Mouse (Mus musculus): ENCODE data around the gene Srpk3. TPM values are rescaled to one million over a fixed set of nuclear protein-coding genes. Genes with fewer than 3 reads are reported as not detected.

The Srpk3 gene
- polyA plus RNA-seq, 1 experiment from 2014 or later: 1.6 TPM

DNA sequence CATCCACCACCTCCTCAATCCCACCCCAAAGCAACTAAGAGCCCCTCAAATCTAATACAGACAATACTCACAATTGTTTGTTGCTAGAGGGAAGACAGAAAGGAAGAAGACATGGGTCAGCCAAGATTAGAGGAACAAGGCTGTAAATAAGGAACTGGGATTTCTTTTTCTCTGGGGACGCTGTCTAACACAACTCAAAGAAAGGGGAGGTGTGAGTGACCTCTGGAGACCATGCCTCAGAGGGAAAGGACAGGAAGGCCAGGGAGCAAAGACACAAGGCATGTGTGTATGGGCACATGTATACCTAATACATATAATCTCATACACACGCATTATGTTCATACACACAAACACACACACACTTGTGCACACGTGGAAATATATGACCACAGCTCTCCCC lies 8.0 kb downstream of the Srpk3 start:
- no peaks in the 10 kb centered on the region for H3K9me3 ChIP-seq (replicated peaks)
- peaks cover 55% of the 10 kb centered on the region for H3K36me3 ChIP-seq
- H3K4me1 ChIP-seq: peaks cover 13% of the 10 kb centered on the region; the same call in 1 of the 2 replicates
- DNase-seq (ENCODE audit: low spot score): no peak
- H3K4me3 ChIP-seq: no peak overlapping the region
- H3K27ac ChIP-seq (replicated peaks): no peak overlapping the region
- 83% methylated on average over 3 of the region's 3 CpGs for WGBS
- H3K27me3 ChIP-seq (ENCODE audit: low read depth, poor library complexity, severe bottlenecking): peaks cover 10% of the 10 kb centered on the region

DNA sequence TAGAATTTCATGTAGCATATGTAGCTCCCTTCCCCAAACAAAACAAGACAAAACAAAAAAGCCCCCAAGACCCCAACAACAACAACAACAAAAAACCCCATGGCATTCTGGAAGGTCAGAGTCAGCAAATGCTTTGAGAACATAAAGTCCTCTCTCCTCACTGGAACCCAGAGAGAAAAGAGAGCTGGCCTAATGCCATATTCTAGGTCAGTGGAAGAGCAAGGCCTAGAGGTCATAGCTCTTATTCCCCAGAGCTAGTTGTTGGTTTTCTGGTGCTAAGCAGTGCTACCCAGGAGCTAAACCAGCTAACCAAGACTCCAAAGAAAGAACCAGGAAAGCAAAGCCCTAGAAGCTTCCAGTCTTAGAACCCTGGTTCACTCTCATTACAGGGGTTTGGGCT lies 11.5 kb downstream of the Srpk3 start:
- Histone ChIP-seq H3K4me1 (peaks cover 22% of the 10 kb centered on the region), H3K9me3 (replicated peaks) (no peaks in the 10 kb centered on the region), H3K36me3 (peaks cover 43% of the 10 kb centered on the region), H3K27ac (replicated peaks) (peak overlapping the region; percentile 92), H3K4me3 (peak overlapping the region; percentile 67), H3K27me3 (ENCODE audit: low read depth, poor library complexity, severe bottlenecking) (peaks cover 18% of the 10 kb centered on the region)
- DNase-seq (ENCODE audit: low spot score): no peak

DNA sequence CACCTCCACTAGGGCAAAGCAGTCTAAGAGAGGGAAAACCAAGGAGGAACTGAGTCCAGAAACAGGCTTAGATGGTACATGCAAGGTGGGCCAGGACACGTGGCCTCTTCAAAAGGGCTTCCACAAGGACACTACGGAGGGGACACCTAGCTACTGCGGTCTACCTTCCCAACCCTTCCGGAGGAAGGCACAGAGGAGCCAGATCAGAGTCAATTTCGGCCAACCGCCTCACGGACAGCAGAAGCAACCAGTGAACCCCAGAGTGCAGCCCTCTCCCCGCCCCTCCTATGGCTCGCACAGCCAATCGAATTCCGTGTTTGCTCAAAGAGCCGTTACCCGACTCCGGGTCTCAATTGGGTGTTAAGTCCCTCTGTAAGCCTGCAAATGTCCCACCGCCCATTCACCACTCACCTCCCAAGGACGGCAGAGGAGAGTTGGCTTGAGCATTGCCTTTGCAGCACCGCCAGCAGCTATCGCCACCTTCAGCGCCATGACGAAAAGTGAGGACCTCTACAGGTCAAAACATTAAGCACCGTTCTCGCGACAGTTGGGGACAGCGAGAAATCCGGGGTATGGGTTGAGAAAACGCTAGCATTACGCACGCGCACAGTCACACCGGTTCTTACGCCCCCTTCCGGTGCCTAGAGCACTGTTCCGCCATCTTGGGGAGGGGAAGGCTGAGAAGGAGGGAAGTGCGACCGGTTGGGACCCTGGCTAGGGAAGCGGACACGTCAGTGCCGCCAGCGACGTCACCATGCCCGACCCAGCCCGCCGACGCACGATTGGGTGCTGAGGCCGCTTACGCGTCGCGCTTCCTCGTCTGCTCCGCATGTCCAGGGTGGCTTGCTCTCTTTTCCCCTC lies 12.4 kb downstream of the Srpk3 start, which contains the start of the genes Idh3g and Ssr4:
TSS of gene Idh3g (minus strand) at position 534 of the 861 bp plus-strand sequence.
TSS of gene Ssr4 (plus strand) at position 665 of the 861 bp plus-strand sequence.
- Histone ChIP-seq H3K27me3 (ENCODE audit: low read depth, poor library complexity, severe bottlenecking) (peaks cover 18% of the 10 kb centered on the region), H3K36me3 (peaks cover 41% of the 10 kb centered on the region), H3K4me1 (peaks cover 22% of the 10 kb centered on the region), H3K27ac (replicated peaks) (peak within 1 kb of the TSS; percentile 92), H3K9me3 (replicated peaks) (no peaks in the 10 kb centered on the region), H3K4me3 (peak within 1 kb of the TSS; percentile 67)
- 17% methylated on average over 52 of the region's 52 CpGs for WGBS
- peak; percentile 92 for DNase-seq (ENCODE audit: low spot score)

DNA sequence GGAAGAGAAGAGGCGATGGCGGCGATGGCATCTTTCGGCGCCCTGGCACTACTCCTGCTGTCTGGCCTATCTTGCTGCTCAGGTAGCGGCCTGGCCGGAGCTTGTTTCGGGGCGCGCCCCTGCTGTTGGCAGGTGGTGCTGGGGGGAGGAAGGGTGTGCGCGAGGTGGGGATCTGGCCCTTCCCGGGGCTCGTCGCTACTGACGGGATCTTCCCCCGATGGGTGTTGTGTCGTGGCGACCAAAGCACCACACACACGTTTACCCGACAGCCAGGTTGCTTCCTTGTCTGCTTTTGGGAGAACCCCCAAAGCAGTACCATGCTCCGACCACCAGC lies 13.0 kb downstream of the Srpk3 start:
- H3K36me3 ChIP-seq: peaks cover 35% of the 10 kb centered on the region
- peaks cover 22% of the 10 kb centered on the region for H3K4me1 ChIP-seq
- H3K27me3 ChIP-seq (ENCODE audit: low read depth, poor library complexity, severe bottlenecking): peaks cover 18% of the 10 kb centered on the region
- no peaks in the 10 kb centered on the region for H3K9me3 ChIP-seq (replicated peaks)
- peak overlapping the region; percentile 92 for H3K27ac ChIP-seq (replicated peaks)
- H3K4me3 ChIP-seq: peak overlapping the region; percentile 67
- DNase-seq (ENCODE audit: low spot score): no peak
- WGBS: 19% methylated on average over 22 of the region's 22 CpGs

DNA sequence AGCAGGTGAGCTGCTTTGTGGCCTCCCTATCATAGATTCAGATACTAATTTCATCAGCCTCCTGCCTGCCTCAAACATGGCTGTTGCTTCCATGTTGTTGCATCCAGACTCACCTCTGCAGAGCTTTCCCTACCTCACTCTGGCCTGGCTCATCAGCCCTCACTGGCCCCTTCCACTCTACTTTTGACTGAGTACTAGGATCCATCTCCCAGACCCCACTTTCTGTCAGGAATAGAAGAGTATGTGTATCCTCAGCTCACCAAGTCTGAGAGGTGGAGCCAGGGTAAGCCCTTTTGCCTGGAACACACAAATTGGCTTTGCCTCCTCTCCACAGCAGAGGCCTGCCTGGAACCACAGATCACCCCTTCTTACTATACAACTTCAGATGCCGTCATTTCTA lies 14.3 kb downstream of the Srpk3 start:
- Histone ChIP-seq H3K36me3 (peaks cover 30% of the 10 kb centered on the region), H3K4me1 (peaks cover 22% of the 10 kb centered on the region), H3K4me3 (peak overlapping the region; percentile 67), H3K27me3 (ENCODE audit: low read depth, poor library complexity, severe bottlenecking) (peaks cover 18% of the 10 kb centered on the region), H3K27ac (replicated peaks) (no peak overlapping the region), H3K9me3 (replicated peaks) (no peaks in the 10 kb centered on the region)
- no peak for DNase-seq (ENCODE audit: low spot score)
- WGBS: 92% methylated on average over 1 of the region's 1 CpGs

DNA sequence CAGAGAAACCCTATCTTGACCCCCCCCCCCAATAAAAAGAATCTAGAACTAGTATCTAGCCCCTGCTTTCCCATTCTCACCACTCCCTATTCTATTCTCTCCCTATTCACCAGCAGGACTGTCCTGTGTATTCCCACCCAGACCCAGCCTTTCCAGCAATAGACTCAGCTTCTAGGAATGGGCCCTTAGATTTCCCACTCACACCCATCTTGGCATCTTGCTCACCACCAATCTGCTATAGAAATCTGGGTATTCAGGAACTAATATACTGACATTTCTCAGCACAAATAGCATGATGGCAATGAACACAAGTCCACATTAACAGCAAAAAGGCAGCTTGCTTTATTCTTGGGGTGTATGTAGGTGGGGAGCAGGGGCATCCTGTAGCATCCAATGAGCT lies 18.8 kb downstream of the Srpk3 start:
- peaks cover 46% of the 10 kb centered on the region for H3K36me3 ChIP-seq
- no peak for DNase-seq (ENCODE audit: low spot score)
- peaks cover 20% of the 10 kb centered on the region for H3K27me3 ChIP-seq (ENCODE audit: low read depth, poor library complexity, severe bottlenecking)
- peaks cover 6% of the 10 kb centered on the region for H3K4me1 ChIP-seq
- no peaks in the 10 kb centered on the region for H3K9me3 ChIP-seq (replicated peaks)
- H3K4me3 ChIP-seq: no peak overlapping the region
- no peak overlapping the region for H3K27ac ChIP-seq (replicated peaks)

DNA sequence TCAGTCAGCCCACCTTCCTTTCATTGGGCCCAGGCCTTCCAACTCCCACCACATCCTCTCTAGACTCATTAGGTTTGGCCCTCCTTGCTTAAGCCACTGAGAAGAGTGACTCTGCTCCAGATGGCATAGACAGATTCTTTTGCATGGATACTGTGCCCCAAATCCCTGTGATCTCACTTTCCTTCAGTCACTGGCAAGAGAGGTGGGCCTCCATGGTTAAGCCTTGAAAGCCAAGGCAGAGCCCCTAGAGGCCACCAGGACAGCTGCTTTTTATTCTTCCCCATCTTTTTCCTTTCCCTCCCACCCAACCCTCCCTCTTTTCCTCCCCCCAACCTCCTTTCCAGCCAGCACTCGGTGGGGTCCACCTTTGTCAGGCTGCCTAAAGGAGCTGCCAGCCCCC lies 19.3 kb downstream of the Srpk3 start:
- peaks cover 46% of the 10 kb centered on the region for H3K36me3 ChIP-seq
- no peak overlapping the region for H3K27ac ChIP-seq (replicated peaks)
- no peak for DNase-seq (ENCODE audit: low spot score)
- WGBS: 43% methylated on average over 1 of the region's 1 CpGs
- H3K27me3 ChIP-seq (ENCODE audit: low read depth, poor library complexity, severe bottlenecking): peaks cover 20% of the 10 kb centered on the region
- H3K9me3 ChIP-seq (replicated peaks): no peaks in the 10 kb centered on the region
- no peak overlapping the region for H3K4me3 ChIP-seq
- peaks cover 1% of the 10 kb centered on the region for H3K4me1 ChIP-seq

DNA sequence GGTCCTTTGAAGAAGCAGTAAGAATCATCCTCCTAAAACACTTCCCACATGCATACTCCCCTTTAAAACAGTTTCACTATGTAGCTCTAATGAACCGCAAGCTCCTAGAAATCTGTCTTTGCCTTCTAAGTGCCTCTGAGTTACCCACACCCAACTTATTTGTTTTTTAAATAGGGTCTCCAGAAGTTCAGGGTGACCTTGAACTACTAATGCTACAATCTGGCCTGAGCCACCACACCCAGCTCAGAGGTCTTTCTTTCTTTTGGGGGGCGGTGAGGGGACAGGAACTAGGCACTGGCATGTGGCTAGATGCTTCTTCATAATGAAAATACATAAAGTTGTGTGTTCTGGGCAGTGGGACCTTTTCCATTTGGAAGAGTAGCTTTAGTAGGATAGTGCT lies 23.3 kb downstream of the Srpk3 start:
- 96% methylated on average over 2 of the region's 2 CpGs for WGBS

DNA sequence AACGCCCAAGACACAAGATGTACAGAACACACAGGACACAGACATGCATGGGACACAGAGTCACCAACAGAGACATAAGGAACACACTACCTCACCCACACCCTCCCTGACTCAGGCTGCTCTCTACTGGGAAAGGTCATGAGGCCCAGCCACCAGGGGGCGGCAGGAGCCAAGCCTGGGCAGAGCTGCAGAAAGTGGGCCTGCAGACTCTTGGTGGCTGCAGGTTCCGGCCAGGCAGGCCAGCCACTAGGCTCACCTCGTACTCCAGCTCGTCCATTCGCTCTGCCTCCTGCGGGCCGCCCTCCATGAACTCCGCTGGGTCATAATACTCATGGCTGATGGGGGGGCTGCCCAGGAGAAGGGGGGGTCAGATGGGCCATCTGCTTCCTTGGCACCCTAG lies 24.3 kb downstream of the Srpk3 start:
- Histone ChIP-seq H3K36me3 (peaks cover 16% of the 10 kb centered on the region), H3K9me3 (replicated peaks) (no peaks in the 10 kb centered on the region), H3K27ac (replicated peaks) (no peak overlapping the region), H3K4me3 (no peak overlapping the region), H3K4me1 (no peaks in the 10 kb centered on the region), H3K27me3 (ENCODE audit: low read depth, poor library complexity, severe bottlenecking) (peaks cover 11% of the 10 kb centered on the region)
- peak; percentile 61 for DNase-seq (ENCODE audit: low spot score)
- 44% methylated on average over 9 of the region's 9 CpGs for WGBS

More for the DNA sequence above, 23.3 kb downstream of the Srpk3 start:
- H3K9me3 ChIP-seq (replicated peaks): no peaks in the 10 kb centered on the region
- H3K4me1 ChIP-seq: no peaks in the 10 kb centered on the region
- no peak overlapping the region for H3K27ac ChIP-seq (replicated peaks)
- no peak overlapping the region for H3K4me3 ChIP-seq
- H3K27me3 ChIP-seq (ENCODE audit: low read depth, poor library complexity, severe bottlenecking): peaks cover 11% of the 10 kb centered on the region
- peaks cover 16% of the 10 kb centered on the region for H3K36me3 ChIP-seq
- no peak for DNase-seq (ENCODE audit: low spot score)

DNA sequence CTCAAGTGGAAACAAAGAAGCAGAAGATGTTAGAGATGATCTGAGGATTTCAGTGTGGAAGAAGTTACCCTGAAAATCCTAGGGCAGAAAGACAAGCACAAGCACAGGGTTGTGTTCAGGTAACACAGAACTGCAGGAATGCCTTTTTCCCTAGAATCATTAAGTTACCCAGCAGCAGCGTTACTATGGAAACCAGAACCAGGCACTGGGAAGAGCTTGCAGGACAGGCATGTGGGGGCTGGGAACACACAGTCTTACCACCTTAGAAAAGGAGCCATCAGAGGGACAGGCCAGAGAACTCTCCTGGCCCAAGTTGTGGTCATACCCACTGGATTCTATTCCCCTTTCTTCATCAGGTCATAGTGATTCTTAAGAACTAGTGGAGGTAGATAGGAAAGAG lies 31.6 kb downstream of the Srpk3 start:
- H3K9me3 ChIP-seq (replicated peaks): no peaks in the 10 kb centered on the region
- no peak overlapping the region for H3K4me3 ChIP-seq
- H3K27ac ChIP-seq (replicated peaks): no peak overlapping the region
- DNase-seq (ENCODE audit: low spot score): no peak
- H3K4me1 ChIP-seq: peaks cover 5% of the 10 kb centered on the region
- WGBS: 70% methylated on average over 1 of the region's 1 CpGs
- H3K36me3 ChIP-seq: no peaks in the 10 kb centered on the region
- H3K27me3 ChIP-seq (ENCODE audit: low read depth, poor library complexity, severe bottlenecking): no peaks in the 10 kb centered on the region

DNA sequence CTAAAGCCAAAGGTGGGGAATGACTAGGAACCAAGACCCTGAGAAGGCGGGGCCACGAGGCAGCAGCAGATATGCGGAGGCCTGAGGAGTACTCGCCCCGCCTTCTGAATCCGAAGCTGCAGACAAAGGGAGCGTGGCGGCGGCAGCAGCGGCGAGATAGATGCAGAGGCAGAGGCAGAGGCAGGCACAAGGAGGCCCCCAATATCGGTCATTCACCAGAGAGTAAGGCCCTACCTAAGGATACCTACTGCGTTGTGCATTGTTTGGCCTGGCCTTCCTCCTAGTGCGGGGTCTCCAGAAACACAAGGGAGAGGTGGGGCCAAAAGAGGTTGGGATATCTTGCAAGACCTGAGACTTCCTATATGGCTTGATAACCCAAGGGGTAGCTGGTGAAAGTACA lies 40.9 kb downstream of the Srpk3 start:
- H3K4me1 ChIP-seq: peaks cover 7% of the 10 kb centered on the region
- peaks cover 5% of the 10 kb centered on the region; the same call in 1 of the 2 replicates for H3K27me3 ChIP-seq (ENCODE audit: low read depth, poor library complexity, severe bottlenecking)
- 17% methylated on average over 14 of the region's 14 CpGs for WGBS
- H3K4me3 ChIP-seq: peak overlapping the region; percentile 42
- no peaks in the 10 kb centered on the region for H3K9me3 ChIP-seq (replicated peaks)
- no peaks in the 10 kb centered on the region for H3K36me3 ChIP-seq
- DNase-seq (ENCODE audit: low spot score): peak; percentile 66
- H3K27ac ChIP-seq (replicated peaks): peak overlapping the region; percentile 82

DNA sequence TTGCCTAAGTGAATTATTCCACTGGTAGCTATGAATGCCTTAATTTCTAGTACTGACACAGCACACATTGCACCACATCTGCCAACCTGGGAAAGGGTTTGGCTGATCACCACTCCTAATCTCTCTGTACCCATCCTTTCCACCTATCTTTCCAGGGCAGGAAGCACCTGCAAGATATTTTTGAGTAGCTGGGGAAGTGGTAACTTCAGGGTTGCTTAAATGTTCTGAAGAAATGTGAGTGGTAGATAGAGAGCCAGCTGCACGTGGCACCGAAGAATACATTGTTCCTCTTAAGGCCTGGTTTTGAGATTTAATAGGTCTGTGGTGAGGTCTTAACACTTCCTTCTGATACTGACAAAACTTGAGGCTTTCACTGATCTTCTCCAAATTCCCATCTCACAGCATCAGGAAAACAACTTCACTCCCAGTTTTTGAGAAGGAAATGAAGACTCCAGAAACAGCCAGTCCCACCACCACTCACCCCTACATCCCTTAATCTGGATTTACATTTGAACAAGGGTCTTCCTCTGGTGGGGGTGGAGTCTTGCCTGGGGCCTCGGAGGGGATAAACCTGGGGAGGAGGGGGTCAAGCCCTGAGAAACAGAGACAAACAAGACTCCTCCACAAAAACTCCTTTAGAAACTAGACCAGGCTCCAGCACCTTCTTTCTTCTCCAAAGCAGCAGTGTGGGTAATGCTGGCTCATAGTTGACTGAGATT lies 42.5 kb downstream of the Srpk3 start:
- 56% methylated on average over 3 of the region's 3 CpGs for WGBS

DNA sequence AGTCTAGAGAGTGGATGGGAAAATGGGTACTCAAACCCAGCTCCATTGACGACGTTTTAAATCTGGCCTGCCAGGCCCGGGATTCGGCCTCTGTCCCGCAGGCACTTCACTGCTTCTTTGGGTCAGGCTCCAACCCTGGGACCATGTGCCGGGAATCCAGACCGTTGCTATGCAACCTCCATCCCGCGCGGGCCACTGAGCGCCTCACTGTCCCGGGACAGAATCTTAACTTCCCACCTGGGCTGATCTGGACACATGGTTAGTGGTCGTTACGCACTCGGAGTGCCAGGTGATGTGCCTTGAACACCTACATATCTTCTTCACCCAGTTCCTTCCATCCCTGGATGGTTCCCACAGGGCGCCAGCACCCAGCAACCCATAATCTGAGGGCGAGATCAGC lies 49.5 kb downstream of the Srpk3 start:
- 18% methylated on average over 17 of the region's 17 CpGs for WGBS

More for the DNA sequence above, 42.5 kb downstream of the Srpk3 start:
- no peaks in the 10 kb centered on the region for H3K36me3 ChIP-seq
- DNase-seq (ENCODE audit: low spot score): no peak
- peaks cover 7% of the 10 kb centered on the region for H3K4me1 ChIP-seq
- no peak overlapping the region for H3K4me3 ChIP-seq
- no peaks in the 10 kb centered on the region for H3K9me3 ChIP-seq (replicated peaks)
- 0 out of 2 replicates have a peak overlapping the region, but pooled peaks have one; percentile 28 for H3K27ac ChIP-seq (replicated peaks)
- peaks cover 6% of the 10 kb centered on the region; the same call in 1 of the 2 replicates for H3K27me3 ChIP-seq (ENCODE audit: low read depth, poor library complexity, severe bottlenecking)

More for the DNA sequence above, 49.5 kb downstream of the Srpk3 start:
- Histone ChIP-seq H3K27me3 (ENCODE audit: low read depth, poor library complexity, severe bottlenecking) (peaks cover 48% of the 10 kb centered on the region), H3K27ac (replicated peaks) (peak overlapping the region; percentile 88), H3K4me1 (peaks cover 22% of the 10 kb centered on the region), H3K9me3 (replicated peaks) (no peaks in the 10 kb centered on the region), H3K36me3 (no peaks in the 10 kb centered on the region), H3K4me3 (peak overlapping the region; percentile 67)
- peak; percentile 36 for DNase-seq (ENCODE audit: low spot score)
